Mouse (Mus musculus): ENCODE results near the gene Slit3. TPM values are rescaled to one million over a fixed set of nuclear protein-coding genes. Genes with fewer than 3 reads are reported as not detected.

Slit3 gene
- polyA plus RNA-seq, 1 experiment from 2014 or later: 2.3 TPM

- no peak overlapping the region for H3K27ac ChIP-seq (ENCODE audit: low read depth, low read length)
- H3K4me3 ChIP-seq (ENCODE audit: low read depth, low read length): no peak overlapping the region
- no peaks in the 10 kb centered on the region for H3K4me1 ChIP-seq (ENCODE audit: control insufficient read depth, insufficient read depth, low read length)
- H3K4me2 ChIP-seq (ENCODE audit: low read length): no peak overlapping the region
- no peaks in the 10 kb centered on the region for H3K27me3 ChIP-seq (replicated peaks; ENCODE audit: control insufficient read depth, insufficient read depth, low read length)
- H3K9me3 ChIP-seq (replicated peaks; ENCODE audit: control insufficient read depth, low read length): no peaks in the 10 kb centered on the region
- no peaks in the 10 kb centered on the region for H3K36me3 ChIP-seq (ENCODE audit: control insufficient read depth, insufficient read depth, low read length)
- no peak overlapping the region for H3K9ac ChIP-seq (ENCODE audit: low read length)
- 86% methylated on average over 4 of the region's 4 CpGs for WGBS
- ATAC-seq (no peak), DNase-seq (ENCODE audit: low spot score) (no peak)
Observed at GRCm38 (mm10) chr11:35232321-35232720, 111.3 kb downstream of the Slit3 start.

- Histone ChIP-seq H3K4me3 (ENCODE audit: low read depth, low read length) (no peak overlapping the region), H3K9me3 (replicated peaks; ENCODE audit: control insufficient read depth, low read length) (no peaks in the 10 kb centered on the region), H3K27ac (ENCODE audit: low read depth, low read length) (no peak overlapping the region), H3K4me2 (ENCODE audit: low read length) (no peak overlapping the region), H3K9ac (ENCODE audit: low read length) (no peak overlapping the region), H3K4me1 (ENCODE audit: control insufficient read depth, insufficient read depth, low read length) (no peaks in the 10 kb centered on the region), H3K36me3 (ENCODE audit: control insufficient read depth, insufficient read depth, low read length) (no peaks in the 10 kb centered on the region), H3K27me3 (replicated peaks; ENCODE audit: control insufficient read depth, insufficient read depth, low read length) (no peaks in the 10 kb centered on the region)
- 92% methylated on average over 7 of the region's 7 CpGs for WGBS
- no peak for DNase-seq (ENCODE audit: low spot score)
- no peak for ATAC-seq
Observed at GRCm38 (mm10) chr11:35241379-35241778, 120.4 kb downstream of the Slit3 start.

GRCm38 (mm10) chr11:35243597-35243996 lies 122.6 kb downstream of the Slit3 start:
- Histone ChIP-seq H3K4me1 (ENCODE audit: control insufficient read depth, insufficient read depth, low read length) (no peaks in the 10 kb centered on the region), H3K9ac (ENCODE audit: low read length) (no peak overlapping the region), H3K27me3 (replicated peaks; ENCODE audit: control insufficient read depth, insufficient read depth, low read length) (no peaks in the 10 kb centered on the region), H3K9me3 (replicated peaks; ENCODE audit: control insufficient read depth, low read length) (no peaks in the 10 kb centered on the region), H3K27ac (ENCODE audit: low read depth, low read length) (no peak overlapping the region), H3K36me3 (ENCODE audit: control insufficient read depth, insufficient read depth, low read length) (no peaks in the 10 kb centered on the region), H3K4me3 (ENCODE audit: low read depth, low read length) (no peak overlapping the region), H3K4me2 (ENCODE audit: low read length) (no peak overlapping the region)
- no peak for DNase-seq (ENCODE audit: low spot score)
- WGBS: 89% methylated on average over 9 of the region's 9 CpGs
- no peak for ATAC-seq

DNA sequence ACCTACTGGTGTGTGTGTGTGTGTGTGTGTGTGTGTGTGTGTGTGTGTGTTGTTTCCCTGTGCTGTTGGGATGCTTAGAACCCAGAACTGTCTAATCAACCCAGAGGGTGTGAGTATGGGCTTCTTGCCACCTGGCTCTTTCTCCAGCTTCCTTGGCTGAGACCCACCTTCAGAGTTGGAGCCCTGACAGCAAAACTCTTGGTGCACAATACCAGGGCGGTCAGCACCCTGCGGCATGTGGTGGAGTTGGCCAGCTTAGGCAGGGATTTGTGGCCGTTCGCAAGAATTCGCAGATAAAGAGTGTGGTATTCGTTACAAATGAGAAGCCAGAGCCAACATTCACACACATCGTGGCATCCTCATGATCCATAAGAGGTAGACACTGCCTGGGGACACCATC lies 123.5 kb downstream of the Slit3 start:
- Histone ChIP-seq H3K27ac (ENCODE audit: low read depth, low read length) (no peak overlapping the region), H3K9me3 (replicated peaks; ENCODE audit: control insufficient read depth, low read length) (no peaks in the 10 kb centered on the region), H3K4me1 (ENCODE audit: control insufficient read depth, insufficient read depth, low read length) (no peaks in the 10 kb centered on the region), H3K27me3 (replicated peaks; ENCODE audit: control insufficient read depth, insufficient read depth, low read length) (no peaks in the 10 kb centered on the region), H3K9ac (ENCODE audit: low read length) (no peak overlapping the region), H3K4me3 (ENCODE audit: low read depth, low read length) (no peak overlapping the region), H3K4me2 (ENCODE audit: low read length) (no peak overlapping the region), H3K36me3 (ENCODE audit: control insufficient read depth, insufficient read depth, low read length) (no peaks in the 10 kb centered on the region)
- ATAC-seq (no peak), DNase-seq (ENCODE audit: low spot score) (peak; percentile 55)
- 78% methylated on average over 7 of the region's 7 CpGs for WGBS

DNA sequence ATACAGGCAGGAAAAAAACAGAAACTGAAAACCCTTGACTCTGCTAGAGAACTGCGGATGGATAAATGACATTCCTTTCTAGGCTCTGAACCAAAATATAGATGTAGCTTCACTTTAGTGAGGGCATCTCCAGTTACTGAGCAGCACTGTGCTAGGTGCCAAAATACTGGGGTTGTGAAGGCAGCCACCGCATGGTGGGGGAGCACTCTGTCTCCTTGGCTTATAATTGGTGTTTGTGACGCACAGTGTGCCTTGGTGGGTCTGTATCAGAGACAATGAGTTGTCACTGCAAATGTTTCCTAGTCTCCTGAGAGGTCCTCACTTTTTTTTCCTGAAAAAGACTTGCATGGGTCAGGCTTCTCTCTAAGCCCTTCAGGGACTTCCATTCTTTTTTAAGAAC lies 125.6 kb downstream of the Slit3 start:
- H3K9ac ChIP-seq (ENCODE audit: low read length): no peak overlapping the region
- no peak overlapping the region for H3K4me2 ChIP-seq (ENCODE audit: low read length)
- H3K4me3 ChIP-seq (ENCODE audit: low read depth, low read length): no peak overlapping the region
- DNase-seq (ENCODE audit: low spot score): no peak
- no peaks in the 10 kb centered on the region for H3K27me3 ChIP-seq (replicated peaks; ENCODE audit: control insufficient read depth, insufficient read depth, low read length)
- no peaks in the 10 kb centered on the region for H3K9me3 ChIP-seq (replicated peaks; ENCODE audit: control insufficient read depth, low read length)
- ATAC-seq: peak; percentile 32; the same call in 1 of the 2 replicates
- H3K36me3 ChIP-seq (ENCODE audit: control insufficient read depth, insufficient read depth, low read length): no peaks in the 10 kb centered on the region
- H3K4me1 ChIP-seq (ENCODE audit: control insufficient read depth, insufficient read depth, low read length): no peaks in the 10 kb centered on the region
- 53% methylated on average over 3 of the region's 3 CpGs for WGBS
- H3K27ac ChIP-seq (ENCODE audit: low read depth, low read length): no peak overlapping the region

- Histone ChIP-seq H3K4me1 (ENCODE audit: control insufficient read depth, insufficient read depth, low read length) (no peaks in the 10 kb centered on the region), H3K9me3 (replicated peaks; ENCODE audit: control insufficient read depth, low read length) (no peaks in the 10 kb centered on the region), H3K9ac (ENCODE audit: low read length) (no peak overlapping the region), H3K27me3 (replicated peaks; ENCODE audit: control insufficient read depth, insufficient read depth, low read length) (no peaks in the 10 kb centered on the region), H3K4me2 (ENCODE audit: low read length) (no peak overlapping the region), H3K36me3 (ENCODE audit: control insufficient read depth, insufficient read depth, low read length) (no peaks in the 10 kb centered on the region), H3K4me3 (ENCODE audit: low read depth, low read length) (no peak overlapping the region), H3K27ac (ENCODE audit: low read depth, low read length) (no peak overlapping the region)
- ATAC-seq: no peak
- 78% methylated on average over 5 of the region's 5 CpGs for WGBS
- DNase-seq (ENCODE audit: low spot score): no peak
Observed at GRCm38 (mm10) chr11:35248088-35248487, 127.1 kb downstream of the Slit3 start.

DNA sequence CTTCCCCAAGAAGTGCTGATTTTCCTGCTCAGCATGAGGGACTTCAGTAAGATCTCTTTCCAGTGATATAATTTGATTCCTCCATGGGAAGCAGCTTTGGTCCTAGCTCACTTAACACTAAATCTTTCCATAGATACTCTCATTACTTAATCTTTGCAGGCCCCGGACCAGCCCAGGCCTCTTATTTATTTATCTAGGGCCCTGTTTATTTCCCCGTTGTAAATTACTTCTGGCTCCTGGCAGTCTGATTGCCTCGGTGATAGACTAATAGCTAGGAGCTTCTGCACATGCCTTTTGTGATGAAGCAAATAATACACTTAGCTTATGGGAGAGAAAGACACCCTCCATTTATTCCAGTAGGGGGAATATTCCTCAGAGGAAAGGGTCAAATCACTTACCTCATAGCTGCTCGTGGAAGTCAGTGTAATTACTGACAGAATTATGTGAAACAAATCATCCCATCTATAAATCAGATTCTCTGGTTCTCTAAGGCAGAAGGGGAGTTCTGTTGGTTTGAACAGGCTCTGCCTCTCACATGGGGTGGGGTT lies 129.9 kb downstream of the Slit3 start:
- Histone ChIP-seq H3K4me3 (ENCODE audit: low read depth, low read length) (no peak overlapping the region), H3K36me3 (ENCODE audit: control insufficient read depth, insufficient read depth, low read length) (no peaks in the 10 kb centered on the region), H3K27ac (ENCODE audit: low read depth, low read length) (no peak overlapping the region), H3K9me3 (replicated peaks; ENCODE audit: control insufficient read depth, low read length) (no peaks in the 10 kb centered on the region), H3K27me3 (replicated peaks; ENCODE audit: control insufficient read depth, insufficient read depth, low read length) (no peaks in the 10 kb centered on the region), H3K4me2 (ENCODE audit: low read length) (no peak overlapping the region), H3K4me1 (ENCODE audit: control insufficient read depth, insufficient read depth, low read length) (no peaks in the 10 kb centered on the region), H3K9ac (ENCODE audit: low read length) (no peak overlapping the region)
- DNase-seq (ENCODE audit: low spot score) (no peak), ATAC-seq (no peak)
- 50% methylated on average over 4 of the region's 4 CpGs for WGBS

GRCm38 (mm10) chr11:35251910-35252309 lies 130.9 kb downstream of the Slit3 start:
- Histone ChIP-seq H3K27ac (ENCODE audit: low read depth, low read length) (no peak overlapping the region), H3K9ac (ENCODE audit: low read length) (no peak overlapping the region), H3K9me3 (replicated peaks; ENCODE audit: control insufficient read depth, low read length) (no peaks in the 10 kb centered on the region), H3K36me3 (ENCODE audit: control insufficient read depth, insufficient read depth, low read length) (no peaks in the 10 kb centered on the region), H3K27me3 (replicated peaks; ENCODE audit: control insufficient read depth, insufficient read depth, low read length) (no peaks in the 10 kb centered on the region), H3K4me1 (ENCODE audit: control insufficient read depth, insufficient read depth, low read length) (no peaks in the 10 kb centered on the region), H3K4me3 (ENCODE audit: low read depth, low read length) (no peak overlapping the region), H3K4me2 (ENCODE audit: low read length) (no peak overlapping the region)
- WGBS: 87% methylated on average over 4 of the region's 4 CpGs
- DNase-seq (ENCODE audit: low spot score): no peak
- no peak for ATAC-seq

- DNase-seq (ENCODE audit: low spot score): no peak
- no peaks in the 10 kb centered on the region for H3K27me3 ChIP-seq (replicated peaks; ENCODE audit: control insufficient read depth, insufficient read depth, low read length)
- H3K4me3 ChIP-seq (ENCODE audit: low read depth, low read length): no peak overlapping the region
- no peak overlapping the region for H3K27ac ChIP-seq (ENCODE audit: low read depth, low read length)
- WGBS: 70% methylated on average over 6 of the region's 6 CpGs
- no peaks in the 10 kb centered on the region for H3K9me3 ChIP-seq (replicated peaks; ENCODE audit: control insufficient read depth, low read length)
- no peaks in the 10 kb centered on the region for H3K36me3 ChIP-seq (ENCODE audit: control insufficient read depth, insufficient read depth, low read length)
- ATAC-seq: no peak
- H3K4me1 ChIP-seq (ENCODE audit: control insufficient read depth, insufficient read depth, low read length): no peaks in the 10 kb centered on the region; the same call in 1 of the 2 replicates
- H3K9ac ChIP-seq (ENCODE audit: low read length): no peak overlapping the region
- H3K4me2 ChIP-seq (ENCODE audit: low read length): no peak overlapping the region
Observed at GRCm38 (mm10) chr11:35257351-35257750, 136.3 kb downstream of the Slit3 start.
